Mouse (Mus musculus) gastrocnemius, postnatal 14 days (tissue): Measurements from ENCODE around the gene Arhgap44. TPM values are rescaled to one million over a fixed set of nuclear protein-coding genes. Genes with fewer than 3 reads are reported as not detected.

Experiments
- DNase-seq: peaks from one replicate; pipeline ENCODE4 v3.0.0; 2021; ENCODE audit warnings: mixed read lengths
- intact Hi-C: fragments of 180-260 bp; cut with DNase I; formaldehyde crosslinking; loops from one replicate; pipeline ENCODE4 v1.15.1; 2025; ENCODE audit warnings: low total_unique reads
- total RNA-seq, 2 experiments: library from RNA; stranded (reverse); gene quantifications; 2 replicates each; pipeline ENCODE4 v1.2.3; 2021

Arhgap44 gene
- total RNA-seq, 2 experiments from 2014 or later = 5.1 to 5.9 TPM

DNA sequence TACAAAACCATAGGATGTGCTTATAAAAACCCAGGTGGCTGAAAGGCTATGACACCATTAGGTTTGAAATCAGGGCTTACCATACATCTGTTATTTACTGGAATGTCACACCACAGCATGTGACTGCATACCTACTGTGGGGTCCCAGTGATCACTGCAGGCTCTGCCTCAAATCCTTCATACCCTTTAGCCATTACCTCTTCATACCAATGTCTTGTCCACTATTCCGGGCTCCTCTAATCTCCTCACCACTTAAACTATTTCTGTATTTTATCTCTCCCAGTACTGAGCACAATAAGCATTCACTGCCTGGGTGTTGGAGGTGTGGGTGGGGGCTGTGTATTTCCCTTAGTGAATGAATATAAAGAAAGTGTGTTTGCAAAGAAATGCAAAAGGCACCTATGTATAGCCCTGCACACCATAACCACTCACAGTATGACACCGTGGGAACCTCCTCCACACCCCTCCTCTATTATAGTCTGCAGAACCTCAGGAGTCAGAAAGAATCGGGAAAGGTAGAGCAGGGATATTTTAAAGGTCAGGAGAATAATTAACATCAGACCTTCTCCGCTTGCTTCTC, 19.8 kb downstream of the Arhgap44 start:
- no peak for DNase-seq
- intact Hi-C loops = no loop called here

DNA sequence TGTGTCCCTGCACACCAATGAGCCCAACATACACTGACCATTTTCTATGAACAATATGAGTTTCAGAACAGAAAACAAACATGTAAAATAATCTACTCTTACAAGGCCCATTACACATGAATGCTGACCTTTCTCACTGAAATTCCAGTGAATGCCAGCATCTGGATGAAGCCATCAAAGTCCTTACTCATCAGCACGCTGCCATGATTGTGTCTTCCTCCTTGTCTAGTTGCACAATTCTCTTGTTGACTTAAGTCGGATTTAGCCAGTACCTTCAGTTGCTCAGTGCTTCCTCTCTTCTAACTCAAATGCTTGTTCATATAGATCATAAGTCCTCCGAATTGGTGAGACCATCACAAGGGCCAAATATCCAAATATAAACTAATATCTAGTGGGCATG, 23.7 kb downstream of the Arhgap44 start:
- intact Hi-C loops = no loop called here
- no peak for DNase-seq

DNA sequence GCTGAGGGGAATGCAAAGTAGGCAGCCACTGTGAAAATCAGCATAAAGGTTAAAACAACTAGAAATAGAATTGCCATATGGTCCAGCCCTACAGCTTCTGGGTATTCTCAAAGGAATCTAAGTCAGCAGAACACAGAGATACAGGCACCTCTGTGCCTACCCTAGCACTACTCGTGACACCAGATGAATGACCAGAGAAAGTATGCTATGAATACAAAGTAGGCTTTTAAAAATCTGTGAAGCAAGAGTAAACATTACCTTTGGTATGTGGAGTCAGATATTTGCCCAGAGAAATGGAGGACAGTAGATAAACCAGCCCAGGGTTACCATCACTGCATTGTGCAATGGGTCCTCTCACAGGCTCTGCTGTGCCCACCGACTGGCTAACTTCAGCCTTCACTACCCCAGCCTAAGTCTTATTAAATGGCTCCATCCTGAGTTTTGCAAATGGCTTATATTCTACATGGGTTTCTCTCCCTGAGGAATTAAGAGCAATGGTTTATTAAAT, 25.6 kb downstream of the Arhgap44 start:
- intact Hi-C loops = no loop called here
- no peak for DNase-seq

DNA sequence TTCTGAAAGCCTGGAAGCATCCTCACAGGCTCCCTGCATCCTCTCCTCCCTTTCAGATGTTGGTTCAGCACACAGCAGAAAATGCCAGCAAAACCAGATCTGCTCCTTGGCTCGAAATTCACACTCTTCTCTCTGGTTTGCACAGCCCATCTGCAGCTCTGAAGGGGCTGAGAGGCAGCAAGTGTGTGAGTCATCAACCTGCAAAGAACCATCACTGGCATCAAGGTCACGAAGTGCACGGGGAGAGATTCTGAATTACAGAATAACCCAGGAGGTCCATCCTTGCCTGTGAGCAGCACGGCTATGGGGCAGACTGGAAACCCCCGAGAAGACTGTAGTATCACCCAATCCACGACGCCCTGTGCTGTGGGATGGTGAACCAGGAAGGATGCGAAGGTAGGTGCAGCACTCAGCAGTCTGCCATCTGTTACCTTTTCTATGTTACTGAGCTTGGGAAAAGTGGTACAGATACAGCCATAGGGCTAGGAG, 27.5 kb downstream of the Arhgap44 start:
- intact Hi-C loops = no loop called here
- no peak for DNase-seq

DNA sequence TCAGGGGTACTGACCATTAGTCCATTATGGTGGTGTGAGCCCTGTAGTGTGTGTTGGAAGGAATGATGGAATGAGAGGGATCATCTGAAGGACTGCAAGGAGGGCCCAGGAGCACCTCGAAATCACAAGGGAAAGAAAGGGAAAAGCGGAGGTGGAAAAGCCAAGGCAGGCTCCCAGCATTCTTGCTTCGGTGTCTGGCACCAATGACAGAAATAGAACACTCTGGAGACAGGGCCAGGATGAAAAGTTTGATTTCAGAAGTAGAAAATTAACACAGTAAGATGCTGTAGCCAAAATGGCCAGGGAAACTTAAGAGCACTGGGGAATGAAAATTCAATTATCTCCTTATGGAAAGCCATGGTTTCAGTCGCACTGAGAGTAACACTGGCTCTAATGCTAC, 29.1 kb downstream of the Arhgap44 start:
- DNase-seq = no peak
- intact Hi-C loops = no loop called here

DNA sequence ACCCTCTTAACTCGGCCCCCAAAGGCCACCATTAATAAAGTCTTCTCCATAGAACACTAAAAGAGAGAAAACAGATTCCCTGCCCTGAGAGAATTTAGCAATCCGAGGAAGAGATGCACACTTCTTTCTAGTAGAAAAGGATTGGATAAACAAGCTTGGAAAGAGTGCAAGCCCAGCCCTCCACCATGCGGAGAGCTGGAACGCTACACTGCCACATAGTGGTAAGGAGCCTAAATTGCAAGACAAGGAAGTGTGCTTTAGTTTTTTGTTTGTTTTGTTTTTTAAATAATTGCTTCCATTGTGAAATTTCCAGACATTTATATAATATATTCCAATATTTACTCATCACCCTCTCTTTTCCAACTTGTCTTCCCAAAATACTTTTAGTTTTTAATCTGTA, 33.7 kb downstream of the Arhgap44 start:
- intact Hi-C loops = no loop called here
- DNase-seq = no peak

DNA sequence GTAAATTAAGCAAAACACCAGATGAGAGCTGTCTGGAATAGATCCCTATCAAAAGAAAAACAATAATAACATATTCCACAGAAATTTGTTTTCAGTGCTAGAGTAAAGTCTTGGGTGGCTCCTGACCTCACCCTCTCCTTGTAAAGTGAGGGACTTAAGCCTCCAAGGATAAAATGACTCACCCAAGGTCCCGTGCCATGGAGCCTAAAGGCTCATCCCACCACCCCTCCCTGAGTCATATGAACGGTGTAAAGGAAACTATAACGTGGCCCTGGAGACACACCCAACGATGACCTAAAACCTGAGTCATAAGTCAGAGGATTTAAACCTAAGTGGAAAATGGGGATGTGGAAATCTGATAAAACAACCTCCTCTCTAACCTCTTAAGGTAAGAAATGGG, 34.1 kb downstream of the Arhgap44 start:
- DNase-seq = no peak
- intact Hi-C loops = no loop called here

DNA sequence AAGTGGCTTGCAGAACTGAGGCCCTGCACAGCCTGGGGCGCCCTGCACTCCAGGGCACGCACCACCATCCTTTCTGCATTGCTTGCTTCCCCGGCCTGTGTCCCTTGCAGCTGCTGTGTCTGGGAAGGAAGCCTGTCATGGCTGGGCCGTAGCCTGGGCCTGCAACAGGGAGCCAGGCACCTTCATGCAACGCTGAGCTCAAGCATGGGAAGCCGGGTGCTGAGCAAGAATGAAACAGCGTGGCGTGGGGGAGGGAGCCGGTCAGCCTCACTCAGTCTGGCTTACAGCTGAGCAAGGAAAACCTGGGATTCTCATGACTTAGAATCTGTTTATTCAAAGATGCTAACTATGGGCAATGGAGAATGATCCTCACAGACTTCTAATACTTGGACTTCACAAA, 36.2 kb downstream of the Arhgap44 start:
- peak; percentile 36 for DNase-seq
- intact Hi-C loops = no loop called here

DNA sequence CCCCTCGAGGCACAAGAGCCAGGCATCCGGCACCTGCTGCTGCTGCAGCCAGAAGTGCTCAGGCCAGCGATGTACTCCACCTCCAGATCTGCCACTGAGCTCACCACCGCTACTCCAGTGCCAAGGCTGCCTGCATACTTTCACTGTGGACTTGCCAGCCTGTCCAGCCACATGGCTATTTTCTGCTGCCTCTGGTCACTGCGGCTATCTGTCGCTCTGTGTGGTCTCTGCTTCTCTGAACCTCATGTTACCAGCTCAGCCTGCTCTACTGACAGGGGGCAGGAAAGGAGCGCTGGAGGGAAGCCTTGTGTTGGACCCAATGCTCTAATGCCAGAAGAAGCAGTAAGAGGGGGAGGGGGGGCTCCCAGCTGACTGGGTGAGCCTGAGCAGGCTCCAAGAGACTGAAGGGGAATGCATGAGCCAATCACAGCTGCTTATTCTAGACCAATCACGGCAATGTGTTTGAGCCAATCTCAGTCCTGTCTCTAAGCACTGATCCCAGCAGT, 37.8 kb downstream of the Arhgap44 start:
- intact Hi-C loops = no loop called here
- peak; percentile 33 for DNase-seq

DNA sequence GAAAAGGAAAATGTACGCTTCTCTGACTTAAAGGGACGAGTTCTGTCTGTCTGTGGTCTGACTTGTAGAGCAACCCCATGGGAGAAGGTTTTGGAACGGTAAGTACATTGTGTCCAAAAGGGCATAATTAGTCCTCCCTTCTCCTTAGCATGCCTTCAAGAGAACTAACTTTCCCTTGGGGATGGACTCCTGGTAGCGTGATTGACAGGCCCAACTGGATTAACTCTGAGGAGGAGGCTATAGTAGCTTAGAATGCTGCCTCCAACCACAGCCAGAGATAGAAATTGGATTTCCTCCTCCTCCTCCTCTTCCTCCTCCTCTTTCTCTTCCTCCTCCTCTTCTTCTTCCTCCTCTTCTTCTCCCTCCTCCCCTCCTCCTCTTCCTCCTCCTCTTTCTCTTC, 42.5 kb downstream of the Arhgap44 start:
- DNase-seq = no peak
- intact Hi-C loops = no loop called here

DNA sequence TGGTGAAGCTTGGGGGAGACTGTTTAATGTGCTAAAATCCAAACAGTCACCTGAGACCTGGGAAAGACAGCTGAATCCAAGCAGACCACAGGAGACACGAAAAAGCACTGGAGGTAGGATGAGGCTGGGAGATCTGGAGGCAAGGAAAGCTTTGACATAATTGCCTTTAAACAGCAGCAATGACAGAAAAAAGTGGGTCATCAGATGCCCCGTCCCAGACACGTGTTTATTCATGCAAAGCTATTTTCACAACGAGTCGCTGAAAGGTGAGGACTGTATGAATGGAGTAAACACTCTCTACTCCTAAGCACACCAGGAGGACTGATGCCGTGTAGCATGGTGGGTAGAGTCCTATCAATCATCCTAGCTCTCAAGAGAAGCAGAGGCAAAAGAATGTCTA, 47.0 kb downstream of the Arhgap44 start:
- DNase-seq = no peak
- intact Hi-C loops = no loop called here

DNA sequence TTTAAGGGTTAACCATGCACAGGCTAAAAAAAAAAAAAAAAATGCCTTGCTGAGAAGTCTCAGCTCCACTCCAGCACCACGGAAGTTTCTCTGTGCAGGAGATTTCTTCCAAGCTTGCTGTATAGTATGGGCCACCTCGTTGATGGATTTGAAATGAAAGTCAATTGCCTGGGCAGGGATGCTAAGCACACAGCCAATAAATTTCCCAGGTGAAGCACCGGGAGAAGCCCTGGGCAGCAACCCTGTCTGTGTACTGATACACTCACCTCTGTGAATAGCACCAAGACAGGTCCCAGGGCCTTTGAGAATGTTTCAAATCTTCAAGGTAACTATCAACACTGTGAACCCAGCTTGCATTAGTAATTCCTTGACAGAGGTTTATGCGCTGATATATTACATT, 50.7 kb downstream of the Arhgap44 start:
- intact Hi-C loops = no loop called here
- no peak for DNase-seq

DNA sequence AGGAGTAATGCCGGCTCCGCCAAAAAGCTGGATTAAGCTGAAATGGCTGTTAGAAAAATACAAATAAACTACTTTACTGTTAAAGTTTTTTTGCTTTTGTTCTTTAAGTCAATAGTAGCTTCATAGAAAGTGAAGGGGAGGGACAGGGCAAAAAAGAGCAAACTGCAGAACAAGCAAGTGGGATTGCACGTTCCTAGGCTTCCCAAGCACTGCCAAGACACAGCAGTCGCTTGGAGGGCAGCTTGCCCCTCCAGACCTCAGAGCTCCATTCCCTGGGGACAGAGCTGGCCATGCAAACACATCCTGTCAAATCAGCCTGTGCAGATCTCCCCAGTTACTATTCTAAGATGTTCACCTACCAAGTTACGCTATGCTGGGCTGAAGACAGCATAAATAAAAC, 51.1 kb downstream of the Arhgap44 start:
- intact Hi-C loops = no loop called here
- no peak for DNase-seq

DNA sequence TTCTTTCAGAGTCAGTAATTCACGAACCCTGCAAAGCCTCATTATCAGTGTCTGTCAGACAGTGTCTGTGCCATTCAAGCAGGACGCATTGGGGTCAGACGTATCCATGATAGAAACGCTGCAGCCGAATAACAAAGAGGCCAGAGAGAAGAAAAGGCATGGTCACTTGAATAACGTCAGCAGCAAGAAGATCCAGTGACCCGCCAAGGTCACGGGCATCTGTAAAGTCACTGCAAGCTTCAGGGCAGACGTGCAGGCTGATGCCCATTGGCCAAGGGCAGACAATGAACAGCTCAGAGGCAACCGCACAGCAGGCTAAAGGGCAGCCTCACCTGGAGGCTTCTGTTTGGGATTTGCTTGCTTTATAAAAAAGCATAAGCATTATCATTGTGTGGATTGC, 52.7 kb downstream of the Arhgap44 start:
- intact Hi-C loops = no loop called here
- DNase-seq = no peak

DNA sequence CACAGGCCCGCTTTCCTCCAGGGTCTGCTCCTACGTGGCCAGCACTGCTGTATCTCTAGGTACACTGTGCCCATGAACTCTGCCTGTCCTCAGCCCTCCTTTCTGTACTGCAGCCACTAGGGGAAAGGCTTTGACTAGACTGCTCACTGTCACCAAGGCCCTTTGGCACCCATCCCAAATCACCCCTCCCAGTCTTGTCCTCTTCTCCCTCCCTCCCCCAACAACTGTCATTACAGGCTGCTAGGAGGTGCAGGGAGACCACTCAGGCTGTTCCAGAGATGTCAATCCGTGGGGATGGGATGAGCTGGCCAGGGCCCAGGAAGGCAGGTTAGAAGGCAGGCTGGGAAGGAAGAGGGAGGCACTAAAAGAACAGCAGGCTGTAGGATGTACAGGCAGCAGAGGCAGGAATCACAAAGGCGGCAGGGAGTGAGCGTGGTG, 55.0 kb downstream of the Arhgap44 start:
- intact Hi-C loops = no loop called here
- no peak for DNase-seq

DNA sequence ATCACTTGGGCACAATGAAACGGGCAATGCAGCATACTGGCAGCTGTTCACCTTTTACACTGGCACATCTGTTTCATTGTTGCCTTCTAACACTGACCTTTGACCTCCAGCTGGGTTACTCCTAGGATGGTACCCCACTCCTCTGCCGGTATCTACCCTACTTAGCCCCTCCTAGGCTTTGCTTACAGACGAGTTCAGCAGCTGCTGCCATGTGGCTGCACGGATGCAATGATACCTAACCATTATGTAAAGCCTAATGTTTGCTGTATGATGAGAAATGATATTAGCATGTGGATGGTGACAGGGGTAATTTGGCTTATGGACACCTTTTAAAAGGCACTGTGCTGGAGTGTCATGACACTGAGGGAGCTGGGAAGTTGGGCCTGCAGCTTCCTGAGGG, 55.6 kb downstream of the Arhgap44 start:
- no peak for DNase-seq
- intact Hi-C loops = no loop called here

DNA sequence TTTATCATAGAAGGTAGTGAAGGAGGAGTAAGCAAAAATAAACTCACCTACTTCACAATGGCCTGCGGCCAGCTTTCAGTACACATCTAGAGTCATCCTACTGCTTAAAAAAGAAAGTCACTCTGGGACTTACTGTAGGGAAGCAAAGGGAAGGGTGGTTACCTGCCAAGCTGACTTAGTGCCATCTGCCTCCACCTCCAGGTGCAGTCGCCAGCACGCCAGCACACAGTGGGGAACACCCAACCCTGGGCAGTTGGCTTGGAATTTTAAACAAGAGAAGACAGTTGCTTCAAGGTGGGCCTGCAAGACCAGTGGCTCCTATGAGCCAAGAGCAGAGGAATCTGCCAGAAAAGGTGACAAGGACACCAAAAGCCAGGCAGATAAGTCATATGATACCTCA, 58.7 kb downstream of the Arhgap44 start:
- no peak for DNase-seq
- intact Hi-C loops = no loop called here

DNA sequence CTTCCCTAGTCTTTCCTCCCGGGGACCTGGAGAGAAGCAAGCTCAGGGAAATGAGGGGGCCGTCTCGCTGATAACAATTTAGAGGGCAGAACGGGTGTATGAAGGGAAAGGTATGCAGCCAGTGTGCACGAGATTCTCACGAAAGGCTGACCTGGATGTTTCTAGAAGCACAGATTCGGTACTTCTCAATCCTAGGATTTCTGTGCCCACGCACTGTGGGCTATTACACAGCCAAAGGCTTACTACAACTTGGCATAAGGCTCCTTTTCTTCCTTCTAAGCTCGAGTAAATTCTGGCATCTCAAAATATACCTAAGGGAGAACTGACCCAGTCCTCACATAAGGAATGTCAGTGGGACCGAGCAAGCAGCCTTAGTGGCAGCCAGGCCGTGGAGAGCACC, 61.6 kb downstream of the Arhgap44 start:
- intact Hi-C loops = no loop called here

DNA sequence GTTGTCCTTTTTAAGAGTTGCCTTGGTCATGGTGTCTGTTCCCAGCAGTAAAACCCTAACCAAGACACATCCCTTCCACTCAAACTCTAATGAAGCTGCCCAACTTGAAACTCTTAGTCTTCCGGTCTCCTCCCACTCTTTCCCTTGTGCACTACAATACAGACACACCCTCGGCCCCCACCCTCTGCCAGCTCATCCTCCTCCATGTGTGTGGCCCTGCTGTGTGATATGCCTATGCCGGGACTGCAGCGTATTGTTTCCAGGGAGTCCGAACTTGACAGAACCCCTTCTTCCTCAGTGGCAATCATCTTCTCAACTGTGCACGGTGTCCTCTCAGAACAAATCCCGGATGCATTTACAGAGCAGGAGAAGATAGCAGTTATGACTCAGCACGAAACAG, 62.7 kb downstream of the Arhgap44 start:
- intact Hi-C loops = no loop called here

More for the DNA sequence above, 61.6 kb downstream of the Arhgap44 start:
- no peak for DNase-seq

DNA sequence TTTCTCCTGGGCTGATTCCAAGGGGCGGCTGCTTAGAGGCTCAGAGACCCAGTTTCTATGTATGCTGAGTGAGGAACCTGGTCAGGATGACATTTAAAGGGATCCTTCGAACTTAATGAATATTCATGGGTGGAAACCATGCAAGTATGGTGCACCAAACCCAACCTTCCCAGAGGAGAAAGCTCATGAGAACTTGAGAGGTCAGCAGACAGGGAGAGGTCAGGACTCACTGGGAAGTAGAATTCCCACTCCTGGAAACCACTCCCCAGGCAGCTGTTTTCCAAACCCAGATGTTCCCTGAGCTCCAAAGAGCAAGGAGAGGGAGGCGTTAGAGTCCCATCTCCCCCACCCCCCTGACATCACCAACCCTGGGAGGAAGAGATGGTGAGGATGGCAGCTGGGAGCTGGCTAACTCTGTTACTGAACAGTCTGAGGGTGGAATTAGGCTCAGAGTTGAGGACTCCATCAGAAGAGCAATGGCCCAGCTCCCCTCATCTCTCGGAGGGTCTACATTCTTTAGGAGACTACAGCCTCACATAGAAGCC, 65.2 kb downstream of the Arhgap44 start:
- DNase-seq = no peak
- intact Hi-C loops = no loop called here

More for the DNA sequence above, 62.7 kb downstream of the Arhgap44 start:
- no peak for DNase-seq

DNA sequence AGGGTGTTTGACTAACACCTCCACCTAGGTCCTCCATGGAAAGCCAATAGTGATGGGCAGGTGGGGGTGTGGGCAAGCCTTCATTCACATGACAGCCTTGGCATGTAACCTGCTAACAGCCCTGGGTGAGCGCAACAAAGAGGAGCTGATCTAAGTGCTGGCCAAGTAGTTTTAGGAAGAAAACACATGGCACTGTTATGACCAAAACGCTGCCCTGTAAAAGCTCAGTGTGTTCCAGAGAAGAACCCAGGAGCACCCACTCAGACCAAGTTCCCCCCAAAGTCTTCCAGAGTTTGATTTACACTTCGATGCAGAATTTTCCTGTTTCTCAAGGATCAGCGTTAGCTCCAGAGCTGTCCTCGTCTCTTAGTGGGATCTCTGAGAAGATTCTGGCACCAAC, 65.9 kb downstream of the Arhgap44 start:
- intact Hi-C loops = no loop called here
- DNase-seq = no peak
